Mouse (Mus musculus): Measurements from ENCODE around the gene Clec2g.

GRCm38 (mm10) chr6:128961110-128961509 lies 26.9 kb downstream of the Clec2g start:
- TF ChIP-seq CTCF (IDR thresholded peaks at IDR 0.05) (peak; percentile 41), EP300 (IDR thresholded peaks at IDR 0.05) (no peak)

Measured in lung, postnatal 0 days (tissue).